Mouse (Mus musculus): ENCODE measurements around the gene Bend6.
"Not testable (repeated sequence)": the region's sequence is repeated elsewhere in the genome, so short reads cannot be mapped to it uniquely, and the experiment has no call there.

Bend6 gene

DNA sequence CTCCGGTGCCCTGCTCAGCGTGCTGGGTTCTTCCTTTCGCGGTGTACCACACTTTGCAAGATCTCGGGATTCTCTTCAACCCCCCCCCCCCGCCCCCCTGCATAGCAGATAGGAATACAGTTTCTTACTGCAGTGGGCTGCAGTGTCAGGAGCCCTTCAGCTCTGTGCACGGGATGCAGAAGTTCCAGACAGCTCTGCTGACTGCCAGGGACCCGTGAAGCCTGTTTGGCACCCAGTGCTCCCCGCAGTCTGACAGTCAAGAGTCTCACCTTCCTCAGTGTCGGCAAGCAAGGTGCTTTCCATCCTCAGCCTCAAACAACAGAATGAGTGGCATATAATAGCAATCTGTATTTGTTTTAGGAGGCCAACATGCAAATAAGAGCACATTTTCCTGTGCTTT is 1.4 kb downstream of the Bend6 start:
- no peak for DNase-seq

- peak; percentile 37 for DNase-seq
Measured at GRCm38 (mm10) chr1:33903587-33903986, 4.0 kb downstream of the Bend6 start.

DNA sequence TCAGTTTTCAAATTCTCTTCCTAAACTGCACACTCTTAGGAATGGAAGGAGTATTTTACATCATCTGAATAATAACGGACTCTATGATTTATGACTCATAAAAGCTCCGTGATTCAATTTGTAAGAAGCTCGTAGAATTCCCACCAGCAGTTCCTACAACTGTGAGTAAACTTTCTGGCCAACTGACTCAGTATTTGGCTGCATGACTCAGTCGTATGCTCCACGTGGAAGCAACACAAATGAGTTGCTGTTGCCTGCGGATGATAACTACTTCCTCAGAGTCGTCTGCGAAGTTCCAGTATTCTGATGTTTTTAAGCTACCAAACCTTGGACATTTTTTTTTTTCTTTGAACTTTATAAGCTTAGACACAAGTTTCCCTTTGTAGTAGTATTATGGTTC is 7.4 kb downstream of the Bend6 start:
- DNase-seq, result peak; percentile 45

- DNase-seq, result peak; percentile 51
Measured at GRCm38 (mm10) chr1:33898373-33898772, 9.2 kb downstream of the Bend6 start.

- no peak for DNase-seq
Measured at GRCm38 (mm10) chr1:33897426-33897825, 10.2 kb downstream of the Bend6 start.

- no peak for DNase-seq
Measured at GRCm38 (mm10) chr1:33896666-33897065, 10.9 kb downstream of the Bend6 start.

DNA sequence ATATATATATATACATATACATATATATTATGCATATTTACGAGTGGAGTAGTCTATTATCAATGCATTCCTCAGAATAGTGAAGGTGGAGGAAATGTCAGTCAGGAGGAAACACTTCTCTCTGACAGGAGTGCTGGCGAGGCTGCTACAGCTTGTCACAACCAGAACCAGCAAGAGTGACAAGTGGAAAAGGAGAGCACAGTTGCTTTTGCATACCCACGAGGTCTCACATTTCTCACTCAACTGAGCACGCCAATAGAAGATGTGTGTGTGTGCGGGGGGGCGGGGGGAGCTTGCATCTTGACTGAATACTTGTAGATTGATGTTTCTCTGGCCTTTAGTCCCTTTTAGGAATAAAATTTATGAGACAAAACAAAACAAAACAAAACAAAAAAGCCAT is 11.5 kb downstream of the Bend6 start:
- no peak for DNase-seq

DNA sequence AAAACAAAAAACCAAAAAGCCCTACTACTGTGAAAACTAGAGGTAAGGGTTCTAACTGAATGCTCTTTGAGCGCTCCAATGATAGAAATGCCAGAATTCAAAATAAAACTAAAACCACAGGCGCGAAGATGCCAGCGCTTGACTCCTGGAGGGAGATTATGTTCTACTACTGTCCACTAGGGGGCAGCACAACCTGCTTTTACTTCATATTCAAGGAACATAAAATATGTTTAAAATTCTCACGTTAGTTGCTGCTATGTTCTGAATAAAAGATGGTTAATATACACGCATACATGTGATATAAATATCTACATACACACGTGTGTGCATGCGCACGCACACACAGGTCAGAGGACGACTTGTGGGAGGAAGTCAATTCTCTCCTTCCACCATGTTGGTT is 14.8 kb downstream of the Bend6 start:
- peak; percentile 67 for DNase-seq

DNA sequence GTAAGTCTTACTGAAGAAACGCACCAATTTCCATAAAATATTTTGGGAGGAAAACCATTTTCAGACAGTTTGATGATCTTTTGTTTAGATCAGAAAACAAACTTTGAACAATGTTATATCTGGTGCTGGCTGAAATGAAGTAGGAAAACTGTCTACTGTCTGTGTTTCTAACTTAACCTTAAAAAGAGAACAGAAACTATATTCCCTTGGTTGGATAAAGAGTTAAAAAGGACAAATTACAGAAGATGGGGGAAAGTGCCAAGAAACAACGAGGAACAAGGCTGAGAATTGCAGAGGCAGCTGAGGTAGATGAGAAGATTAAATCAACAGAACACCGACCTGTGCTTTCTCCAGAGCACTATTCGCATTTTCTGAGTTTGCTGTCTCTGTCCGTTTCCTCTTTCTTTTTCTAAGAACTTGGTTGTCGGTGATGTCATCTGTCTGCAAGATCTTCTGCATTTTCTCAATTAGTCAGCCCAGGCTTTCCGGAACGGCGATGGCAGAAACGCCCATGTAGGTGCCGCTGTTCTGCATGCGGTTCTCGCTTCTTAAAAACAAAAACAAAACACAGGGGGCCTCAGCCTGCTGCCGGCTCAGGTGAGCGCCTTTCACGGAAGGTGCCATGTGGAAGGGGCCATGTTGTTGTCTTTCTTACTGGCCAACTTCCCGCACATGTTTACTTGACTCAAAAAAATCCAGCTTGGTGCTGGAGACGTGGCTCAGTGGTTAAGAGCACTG is 24.3 kb downstream of the Bend6 start:
- peak; percentile 71 for DNase-seq

GRCm38 (mm10) chr1:33878170-33878569 is 29.4 kb downstream of the Bend6 start:
- peak; percentile 11 for DNase-seq

DNA sequence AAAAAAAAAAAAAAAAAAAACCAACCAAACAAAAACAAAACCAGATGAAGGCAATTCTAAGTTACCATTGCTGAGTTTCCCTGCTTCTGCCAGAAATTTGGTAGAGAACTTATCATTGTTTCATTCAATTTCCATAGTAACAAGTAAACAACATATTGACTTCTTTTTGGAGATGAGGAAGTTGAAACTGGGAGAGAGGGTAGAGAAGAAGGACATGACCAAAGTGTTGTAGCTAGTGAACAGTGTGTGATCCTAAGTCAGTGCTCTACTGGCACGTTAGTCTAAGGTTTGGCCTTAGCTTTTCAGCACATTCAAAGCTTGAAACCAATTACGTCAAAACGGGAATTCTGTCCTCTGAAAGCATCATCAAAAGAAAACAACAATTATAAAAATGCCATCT is 31.2 kb downstream of the Bend6 start:
- DNase-seq, result no peak

- peak; percentile 47 for DNase-seq
Measured at GRCm38 (mm10) chr1:33875691-33876090, 31.9 kb downstream of the Bend6 start.

DNA sequence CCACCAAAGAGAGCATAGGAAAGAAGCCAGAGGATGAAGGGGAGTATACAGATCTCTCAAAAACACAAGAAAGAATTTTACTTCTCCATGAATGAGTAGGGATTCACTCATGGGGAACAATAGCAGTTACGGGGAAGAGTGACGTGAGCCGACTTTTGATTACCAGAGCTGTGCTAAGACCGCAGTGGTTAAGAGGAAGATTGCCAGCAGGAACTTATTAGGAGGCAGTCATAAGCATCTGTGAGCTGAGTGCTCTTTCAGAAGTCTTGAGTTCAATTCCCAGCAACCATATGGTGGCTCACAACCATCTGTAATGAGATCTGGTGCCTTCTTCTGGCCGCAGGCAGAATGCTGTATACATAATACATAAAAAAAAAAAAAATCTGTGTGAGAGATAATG is 34.1 kb downstream of the Bend6 start:
- DNase-seq, result no peak

DNA sequence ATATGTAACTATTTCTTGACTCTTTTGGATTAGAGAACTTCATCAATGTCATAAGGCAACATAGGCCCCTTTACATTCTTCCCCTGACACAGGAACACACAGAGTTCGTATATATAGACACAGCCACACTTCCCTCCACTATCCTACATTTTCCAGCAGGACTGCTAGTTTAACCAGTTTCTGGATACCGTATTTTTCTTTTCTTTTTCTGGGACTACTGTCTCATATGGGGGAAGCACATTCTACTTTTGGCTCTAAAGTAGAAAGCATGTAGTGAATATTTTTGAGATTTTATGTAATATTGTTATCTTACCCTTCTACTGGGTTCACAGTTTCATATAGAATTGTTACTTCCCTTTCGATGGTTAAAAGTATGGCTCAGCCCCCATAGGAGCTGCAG is 38.2 kb downstream of the Bend6 start:
- DNase-seq, result no peak

DNA sequence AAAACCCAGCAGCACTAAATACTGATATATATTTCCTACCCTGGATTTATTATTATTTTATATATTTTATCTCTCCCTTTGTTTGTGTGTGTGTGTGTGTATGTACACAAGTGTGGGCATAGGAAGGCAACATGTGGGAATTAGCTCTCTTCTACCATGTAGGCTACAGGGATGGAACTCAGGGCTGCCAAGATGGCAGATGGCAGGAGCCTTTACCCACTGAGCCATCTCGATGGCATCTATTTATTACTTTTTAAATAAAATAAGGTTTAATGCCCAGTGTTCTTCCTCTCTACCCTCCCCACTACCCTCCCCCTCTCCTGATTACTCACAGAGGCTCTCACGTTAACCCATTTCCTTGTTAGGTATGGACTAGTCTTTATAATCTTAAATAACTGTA is 38.6 kb downstream of the Bend6 start:
- no peak for DNase-seq

DNA sequence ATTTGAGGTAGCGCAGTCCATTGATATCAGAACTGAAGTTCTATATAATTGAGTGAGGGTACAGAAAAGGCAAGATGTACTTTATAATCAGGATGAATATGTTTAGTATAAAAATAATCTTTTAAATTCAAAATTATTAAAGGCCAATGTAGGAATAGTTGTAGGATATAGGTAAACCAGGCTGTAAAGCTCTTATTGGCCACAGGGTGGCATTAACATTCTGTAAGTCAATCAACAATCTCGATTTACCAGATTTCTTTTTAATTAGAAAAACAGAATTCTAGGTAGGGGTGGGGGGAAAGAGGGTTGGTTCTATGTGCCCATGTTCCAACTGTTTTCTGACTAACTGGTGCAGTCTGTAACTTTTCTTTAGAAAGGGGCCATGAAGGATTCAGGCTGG is 60.8 kb downstream of the Bend6 start:
- no peak for DNase-seq

GRCm38 (mm10) chr1:33843823-33844222 is 63.8 kb downstream of the Bend6 start:
- no peak for DNase-seq

DNA sequence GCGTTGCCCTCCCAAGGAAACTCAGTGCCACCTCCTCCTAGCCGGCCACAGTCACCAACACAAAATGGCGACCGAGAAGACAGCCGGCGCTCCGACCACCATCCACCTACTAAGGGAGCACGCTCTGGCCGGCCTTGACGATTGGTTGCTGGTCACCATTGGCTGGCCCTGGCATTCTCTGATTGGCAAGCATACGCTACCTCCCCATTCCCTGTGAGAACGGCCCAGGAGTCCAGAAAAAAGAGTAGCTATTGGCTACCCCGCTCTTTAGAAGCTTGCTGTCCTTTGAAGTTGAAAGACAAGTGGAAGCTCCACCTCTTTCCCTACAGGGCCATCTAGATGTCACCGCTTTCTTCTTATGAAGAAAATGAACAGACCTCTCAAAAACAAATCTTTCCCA is 68.7 kb downstream of the Bend6 start:
- not testable (repeated sequence) for DNase-seq

DNA sequence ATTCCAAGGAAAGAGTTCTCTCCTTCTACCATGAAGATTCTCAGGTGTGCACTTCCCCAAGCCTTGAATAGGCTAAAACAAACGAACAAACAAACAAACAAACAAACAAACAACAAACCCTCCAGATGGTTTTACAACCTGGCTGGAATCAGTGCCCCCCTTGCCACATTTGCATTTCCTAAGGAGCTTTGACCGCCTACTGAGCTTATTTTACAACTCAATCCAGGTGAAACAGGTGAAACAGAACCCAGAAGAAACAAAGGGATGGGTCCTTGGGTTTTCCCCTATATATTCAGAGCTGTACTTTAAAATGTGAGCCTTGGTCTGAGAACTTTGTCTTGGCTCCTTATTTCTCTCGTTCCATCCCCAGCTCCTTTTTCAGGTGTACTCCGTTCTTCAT is 77.0 kb downstream of the Bend6 start:
- DNase-seq, result no peak

DNA sequence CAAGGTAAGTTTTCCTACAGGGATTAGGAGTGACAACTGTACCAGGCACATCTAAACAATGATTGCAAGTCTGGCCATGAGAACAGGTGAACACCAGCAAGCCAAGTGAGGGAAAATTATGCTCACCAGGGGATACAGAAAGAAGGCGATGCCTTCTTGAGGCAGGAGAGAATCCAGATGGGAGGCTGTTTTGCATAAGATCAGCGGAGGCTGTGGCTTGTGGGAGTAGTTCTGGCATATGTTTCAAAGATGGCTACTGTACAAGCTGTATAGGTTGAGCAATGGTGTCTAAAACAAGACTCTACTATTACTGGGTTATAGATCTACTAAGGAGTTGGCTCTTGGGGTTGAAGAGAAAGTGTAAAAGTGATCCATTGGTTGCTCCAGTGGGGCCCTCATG is 89.7 kb downstream of the Bend6 start:
- no peak for DNase-seq

GRCm38 (mm10) chr1:33813868-33814794 is 93.5 kb downstream of the Bend6 start, which contains the start of gene Zfp451:
Zfp451 (minus strand) TSS chr1:33814595.
- DNase-seq, result peak; percentile 92

- DNase-seq, result no peak
Measured at GRCm38 (mm10) chr1:33813495-33813867, 94.1 kb downstream of the Bend6 start.

DNA sequence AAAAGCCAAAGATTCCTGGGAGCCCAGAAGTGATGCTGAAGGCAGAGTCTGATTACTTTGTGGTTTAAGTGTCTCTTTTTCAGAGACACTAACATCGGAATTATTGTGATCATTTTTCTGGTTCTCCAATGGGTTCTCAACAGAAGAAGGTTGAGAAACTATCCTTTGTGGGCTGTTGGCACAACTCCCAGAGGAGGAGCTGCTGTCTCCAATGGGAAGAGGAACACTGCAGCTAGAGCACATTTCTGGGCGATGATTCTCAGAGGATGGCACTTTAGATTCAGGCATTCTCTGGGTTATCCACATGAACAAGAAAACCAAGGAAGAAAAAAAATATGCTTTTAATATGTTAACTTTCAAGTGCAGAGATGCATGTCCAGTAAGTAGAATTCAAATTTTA is 104.3 kb downstream of the Bend6 start:
- no peak for DNase-seq

Data from lung, postnatal 36 days (tissue).